Mouse (Mus musculus): Measurements from ENCODE around the gene Fkrp.
A peak's percentile ranks its signal among the peaks of the same experiment; 100 is the strongest.

The Fkrp gene

GRCm38 (mm10) chr7:16792316-16792715, 24.2 kb downstream of the Fkrp start:
- DNase-seq (ENCODE audit: low spot score in 2 of 2), result no peak

GRCm38 (mm10) chr7:16785541-16786083, 30.9 kb downstream of the Fkrp start:
- no peak for DNase-seq (ENCODE audit: low spot score in 2 of 2)

- no peak for DNase-seq (ENCODE audit: low spot score in 2 of 2)
These were observed 32.0 kb downstream of the Fkrp start for GRCm38 (mm10) chr7:16784498-16784976.

- DNase-seq (ENCODE audit: low spot score in 2 of 2), result no peak
These were observed 32.6 kb downstream of the Fkrp start for GRCm38 (mm10) chr7:16783758-16784415.

GRCm38 (mm10) chr7:16783224-16783688, 33.3 kb downstream of the Fkrp start:
- no peak for DNase-seq (ENCODE audit: low spot score in 2 of 2)

GRCm38 (mm10) chr7:16782555-16783125, 33.9 kb downstream of the Fkrp start:
- no peak for DNase-seq (ENCODE audit: low spot score in 2 of 2)

- no peak for DNase-seq (ENCODE audit: low spot score in 2 of 2)
These were observed 34.5 kb downstream of the Fkrp start for GRCm38 (mm10) chr7:16781816-16782554.

GRCm38 (mm10) chr7:16781555-16781815, 35.0 kb downstream of the Fkrp start:
- DNase-seq (ENCODE audit: low spot score in 2 of 2), result no peak

GRCm38 (mm10) chr7:16780825-16781554, 35.5 kb downstream of the Fkrp start, which contains the start of gene Slc1a5:
Slc1a5 (plus strand) TSS chr7:16781340.
- peak; percentile 32 to 55 for DNase-seq (ENCODE audit: low spot score in 2 of 2)

- DNase-seq (ENCODE audit: low spot score in 2 of 2), result no peak
These were observed 36.5 kb downstream of the Fkrp start for GRCm38 (mm10) chr7:16780076-16780475.

GRCm38 (mm10) chr7:16775888-16776287, 40.6 kb downstream of the Fkrp start:
- no peak for DNase-seq (ENCODE audit: low spot score in 2 of 2)

GRCm38 (mm10) chr7:16766443-16766842, 50.1 kb downstream of the Fkrp start:
- no peak for DNase-seq (ENCODE audit: low spot score in 2 of 2)

GRCm38 (mm10) chr7:16763463-16764218, 52.9 kb downstream of the Fkrp start:
- no peak for DNase-seq (ENCODE audit: low spot score in 2 of 2)

GRCm38 (mm10) chr7:16761630-16762029, 54.9 kb downstream of the Fkrp start:
- no peak for DNase-seq (ENCODE audit: low spot score in 2 of 2)

- DNase-seq (ENCODE audit: low spot score in 2 of 2), result no peak
These were observed 55.5 kb downstream of the Fkrp start for GRCm38 (mm10) chr7:16761005-16761481.

- DNase-seq (ENCODE audit: low spot score in 2 of 2), result no peak
These were observed 56.2 kb downstream of the Fkrp start for GRCm38 (mm10) chr7:16760292-16760691.
